Mouse (Mus musculus) layer of hippocampus, postnatal 10 days (tissue): ENCODE results near the gene Gm21981. TPM values are rescaled to one million over a fixed set of nuclear protein-coding genes. Genes with fewer than 3 reads are reported as not detected.
A peak's percentile ranks its signal among the peaks of the same experiment; 100 is the strongest.

Experiments used
- DNase-seq, 2 experiments: peaks; one replicate each; pipeline ENCODE4 v3.0.0; 2021; ENCODE audit warnings: low spot score in 2 of 2
- total RNA-seq, 2 experiments: library from RNA; stranded (reverse); gene quantifications; 2 replicates each; pipeline ENCODE4 v1.2.3; 2021

The Gm21981 gene
- total RNA-seq, 2 experiments from 2014 or later = 4.4 to 5.7 TPM

- DNase-seq = no peak
Measured at GRCm38 (mm10) chr17:47703556-47703955, 9.3 kb upstream of the Gm21981 start.

GRCm38 (mm10) chr17:47702548-47703345 is 8.5 kb upstream of the Gm21981 start:
- DNase-seq = no peak

GRCm38 (mm10) chr17:47701793-47702192 is 7.5 kb upstream of the Gm21981 start:
- DNase-seq = no peak

GRCm38 (mm10) chr17:47699055-47699454 is 4.8 kb upstream of the Gm21981 start:
- no peak for DNase-seq

GRCm38 (mm10) chr17:47698156-47698555 is 3.9 kb upstream of the Gm21981 start:
- DNase-seq = no peak

- DNase-seq = no peak
Measured at GRCm38 (mm10) chr17:47695337-47695710, 1.1 kb upstream of the Gm21981 start.

- DNase-seq = peak; percentile 99
Measured at GRCm38 (mm10) chr17:47694503-47695336, 465 bp upstream of the Gm21981 start, which contains the start of gene Prickle4. TSS of gene Prickle4 (minus strand) at chr17:47694736.

- DNase-seq = no peak
Measured at GRCm38 (mm10) chr17:47693671-47694441, 399 bp downstream of the Gm21981 start.

- no peak for DNase-seq
Measured at GRCm38 (mm10) chr17:47691650-47692049, 2.6 kb downstream of the Gm21981 start.

- no peak for DNase-seq
Measured at GRCm38 (mm10) chr17:47689894-47690293, 4.4 kb downstream of the Gm21981 start.

- DNase-seq = peak; percentile 82 to 90
Measured at GRCm38 (mm10) chr17:47688608-47689575, 5.4 kb downstream of the Gm21981 start, which contains the start of gene Frs3. TSS of gene Frs3 (plus strand) at chr17:47689030.

GRCm38 (mm10) chr17:47688344-47688607 is 6.0 kb downstream of the Gm21981 start, which contains the start of gene Tomm6:
TSS of gene Tomm6 (minus strand) at chr17:47688386.
- DNase-seq = no peak

- DNase-seq = peak; percentile 91 to 95
Measured at GRCm38 (mm10) chr17:47687409-47688343, 6.6 kb downstream of the Gm21981 start.

GRCm38 (mm10) chr17:47682836-47683235 is 11.4 kb downstream of the Gm21981 start:
- no peak for DNase-seq

GRCm38 (mm10) chr17:47678702-47679101 is 15.6 kb downstream of the Gm21981 start:
- DNase-seq = no peak

- DNase-seq = no peak
Measured at GRCm38 (mm10) chr17:47678238-47678637, 16.0 kb downstream of the Gm21981 start.

GRCm38 (mm10) chr17:47676581-47676980 is 17.7 kb downstream of the Gm21981 start:
- peak; percentile 86 to 89 for DNase-seq

- peak; percentile 42 to 57 for DNase-seq
Measured at GRCm38 (mm10) chr17:47672311-47673111, 21.7 kb downstream of the Gm21981 start.
